Mouse (Mus musculus): Measurements from ENCODE around the gene Gdpd2. TPM values are rescaled to one million over a fixed set of nuclear protein-coding genes. Genes with fewer than 3 reads are reported as not detected.

The Gdpd2 gene
- polyA plus RNA-seq, 1 experiment from 2014 or later = 7.5 TPM

Other genes starting within 250 kb of the Gdpd2 start
- gene Igbp1, start 235.6 kb upstream of the Gdpd2 start, polyA plus RNA-seq (2014; fragmentation: Nextera tagmentation; extraction: Ambion mirVana) = 42.0 and 44.4 TPM in 2 replicates
- gene Dgat2l6, start 205.0 kb upstream of the Gdpd2 start, polyA plus RNA-seq (2014; fragmentation: Nextera tagmentation; extraction: Ambion mirVana) = not detected in 2 replicates
- not detected in 2 replicates for gene Awat1, start 157.6 kb upstream of the Gdpd2 start, polyA plus RNA-seq (2014; fragmentation: Nextera tagmentation; extraction: Ambion mirVana)
- 0.13 and 0.25 TPM in 2 replicates for gene P2ry4, start 135.0 kb upstream of the Gdpd2 start, polyA plus RNA-seq (2014; fragmentation: Nextera tagmentation; extraction: Ambion mirVana)
- gene Arr3, start 124.4 kb upstream of the Gdpd2 start, polyA plus RNA-seq (2014; fragmentation: Nextera tagmentation; extraction: Ambion mirVana) = not detected in 2 replicates
- 21.3 and 28.9 TPM in 2 replicates for gene Kif4, start 104.1 kb upstream of the Gdpd2 start, polyA plus RNA-seq (2014; fragmentation: Nextera tagmentation; extraction: Ambion mirVana)
- gene Pdzd11, start 103.3 kb upstream of the Gdpd2 start, polyA plus RNA-seq (2014; fragmentation: Nextera tagmentation; extraction: Ambion mirVana) = 105 and 113 TPM in 2 replicates
- gene Dlg3, start 37.8 kb downstream of the Gdpd2 start, polyA plus RNA-seq (2014; fragmentation: Nextera tagmentation; extraction: Ambion mirVana) = 4.5 and 6.2 TPM in 2 replicates